Mouse (Mus musculus): ENCODE results near the gene Wee1. TPM values are rescaled to one million over a fixed set of nuclear protein-coding genes. Genes with fewer than 3 reads are reported as not detected.

The Wee1 gene
- 30.1 and 34.7 TPM in 2 replicates for polyA plus RNA-seq (2015; fragmentation: Nextera tagmentation; extraction: Ambion mirVana)

GRCm38 (mm10) chr7:110121516-110122288 is at the start of gene Wee1:
Gene Wee1, plus strand, starts transcription at chr7:110122046.
- H3K4me2 ChIP-seq, result peak within 1 kb of the TSS; percentile 73
- H3K4me3 ChIP-seq (replicated peaks), result peak within 1 kb of the TSS; percentile 91
- H3K9me3 ChIP-seq, result no peaks in the 10 kb centered on the region
- H3K27me3 ChIP-seq (replicated peaks), result no peaks in the 10 kb centered on the region
- WGBS, result under 1% methylated on average over 71 of the region's 81 CpGs
- H3K36me3 ChIP-seq, result no peaks in the 10 kb centered on the region
- H3K9ac ChIP-seq, result peak within 1 kb of the TSS; percentile 77
- peaks cover 6% of the 10 kb centered on the region; the same call in 1 of the 2 replicates for H3K4me1 ChIP-seq
- peak within 1 kb of the TSS; percentile 96 for H3K27ac ChIP-seq
- peak; percentile 98 for ATAC-seq (ENCODE audit: insufficient read depth, low FRiP score, low read depth)

GRCm38 (mm10) chr7:110078168-110078567 is 43.7 kb upstream of the Wee1 start:
- 87% methylated on average over 5 of the region's 5 CpGs for WGBS

GRCm38 (mm10) chr7:110083386-110084165 is 38.3 kb upstream of the Wee1 start:
- H3K9ac ChIP-seq, result no peak overlapping the region
- H3K4me3 ChIP-seq (replicated peaks), result no peak overlapping the region
- no peak for ATAC-seq (ENCODE audit: insufficient read depth, low FRiP score, low read depth)
- H3K9me3 ChIP-seq, result no peaks in the 10 kb centered on the region
- H3K27ac ChIP-seq, result no peak overlapping the region
- 68% methylated on average over 13 of the region's 13 CpGs for WGBS
- no peaks in the 10 kb centered on the region for H3K27me3 ChIP-seq (replicated peaks)
- peaks cover 50% of the 10 kb centered on the region for H3K36me3 ChIP-seq
- H3K4me2 ChIP-seq, result no peak overlapping the region
- peaks cover 3% of the 10 kb centered on the region; the same call in 1 of the 2 replicates for H3K4me1 ChIP-seq

More at GRCm38 (mm10) chr7:110078168-110078567, 43.7 kb upstream of the Wee1 start:
- no peak overlapping the region for H3K9ac ChIP-seq
- H3K27ac ChIP-seq, result no peak overlapping the region
- no peaks in the 10 kb centered on the region for H3K4me1 ChIP-seq
- no peaks in the 10 kb centered on the region for H3K9me3 ChIP-seq
- H3K4me2 ChIP-seq, result no peak overlapping the region
- H3K36me3 ChIP-seq, result peaks cover 57% of the 10 kb centered on the region
- no peaks in the 10 kb centered on the region for H3K27me3 ChIP-seq (replicated peaks)
- no peak overlapping the region for H3K4me3 ChIP-seq (replicated peaks)
- ATAC-seq (ENCODE audit: insufficient read depth, low FRiP score, low read depth), result no peak

GRCm38 (mm10) chr7:110085217-110085616 is 36.6 kb upstream of the Wee1 start:
- Histone ChIP-seq H3K9me3 (no peaks in the 10 kb centered on the region), H3K27me3 (replicated peaks) (no peaks in the 10 kb centered on the region), H3K36me3 (peaks cover 52% of the 10 kb centered on the region), H3K4me3 (replicated peaks) (no peak overlapping the region), H3K4me1 (peaks cover 3% of the 10 kb centered on the region; the same call in 1 of the 2 replicates), H3K4me2 (no peak overlapping the region), H3K27ac (no peak overlapping the region), H3K9ac (no peak overlapping the region)
- no peak for ATAC-seq (ENCODE audit: insufficient read depth, low FRiP score, low read depth)

GRCm38 (mm10) chr7:110087914-110088313 is 33.9 kb upstream of the Wee1 start:
- no peak overlapping the region for H3K9ac ChIP-seq
- peaks cover 59% of the 10 kb centered on the region for H3K36me3 ChIP-seq
- 59% methylated on average over 4 of the region's 4 CpGs for WGBS
- peak; percentile 95 for ATAC-seq (ENCODE audit: insufficient read depth, low FRiP score, low read depth)
- no peak overlapping the region for H3K4me3 ChIP-seq (replicated peaks)
- H3K27me3 ChIP-seq (replicated peaks), result no peaks in the 10 kb centered on the region
- H3K9me3 ChIP-seq, result no peaks in the 10 kb centered on the region
- H3K4me2 ChIP-seq, result no peak overlapping the region
- H3K4me1 ChIP-seq, result peaks cover 3% of the 10 kb centered on the region; the same call in 1 of the 2 replicates
- H3K27ac ChIP-seq, result peak overlapping the region; percentile 84

- Histone ChIP-seq H3K36me3 (peaks cover 46% of the 10 kb centered on the region), H3K4me2 (no peak overlapping the region), H3K4me3 (replicated peaks) (no peak overlapping the region), H3K9ac (no peak overlapping the region), H3K9me3 (no peaks in the 10 kb centered on the region), H3K27ac (no peak overlapping the region), H3K4me1 (peaks cover 1% of the 10 kb centered on the region; the same call in 1 of the 2 replicates), H3K27me3 (replicated peaks) (no peaks in the 10 kb centered on the region)
- no peak for ATAC-seq (ENCODE audit: insufficient read depth, low FRiP score, low read depth)
- WGBS, result 80% methylated on average over 7 of the region's 7 CpGs
Observed at GRCm38 (mm10) chr7:110091670-110092069, 30.2 kb upstream of the Wee1 start.

- no peak overlapping the region; the same call in 1 of the 2 replicates for H3K27ac ChIP-seq
Observed at GRCm38 (mm10) chr7:110096332-110096731, 25.5 kb upstream of the Wee1 start.

GRCm38 (mm10) chr7:110097106-110097793 is 24.6 kb upstream of the Wee1 start:
- Histone ChIP-seq H3K27ac (peak overlapping the region; percentile 33), H3K4me2 (no peak overlapping the region), H3K27me3 (replicated peaks) (no peaks in the 10 kb centered on the region), H3K9ac (no peak overlapping the region), H3K4me3 (replicated peaks) (no peak overlapping the region), H3K9me3 (no peaks in the 10 kb centered on the region), H3K36me3 (peaks cover 19% of the 10 kb centered on the region), H3K4me1 (no peaks in the 10 kb centered on the region)
- WGBS, result 41% methylated on average over 7 of the region's 7 CpGs
- ATAC-seq (ENCODE audit: insufficient read depth, low FRiP score, low read depth), result peak; percentile 75

More at GRCm38 (mm10) chr7:110096332-110096731, 25.5 kb upstream of the Wee1 start:
- no peak for ATAC-seq (ENCODE audit: insufficient read depth, low FRiP score, low read depth)
- Histone ChIP-seq H3K36me3 (peaks cover 27% of the 10 kb centered on the region), H3K4me3 (replicated peaks) (no peak overlapping the region), H3K9ac (no peak overlapping the region), H3K4me2 (no peak overlapping the region), H3K4me1 (no peaks in the 10 kb centered on the region), H3K27me3 (replicated peaks) (no peaks in the 10 kb centered on the region), H3K9me3 (no peaks in the 10 kb centered on the region)
- 75% methylated on average over 4 of the region's 4 CpGs for WGBS

GRCm38 (mm10) chr7:110100854-110101253 is 21.0 kb upstream of the Wee1 start:
- peak overlapping the region; percentile 49; the same call in 1 of the 2 replicates for H3K27ac ChIP-seq
- ATAC-seq (ENCODE audit: insufficient read depth, low FRiP score, low read depth), result no peak
- WGBS, result 47% methylated on average over 6 of the region's 6 CpGs
- H3K4me1 ChIP-seq, result no peaks in the 10 kb centered on the region
- H3K27me3 ChIP-seq (replicated peaks), result no peaks in the 10 kb centered on the region
- 0 out of 2 replicates have a peak, but pooled peaks cover 3% of the 10 kb centered on the region for H3K36me3 ChIP-seq
- H3K9ac ChIP-seq, result no peak overlapping the region
- H3K9me3 ChIP-seq, result no peaks in the 10 kb centered on the region
- H3K4me2 ChIP-seq, result no peak overlapping the region
- H3K4me3 ChIP-seq (replicated peaks), result no peak overlapping the region

- no peaks in the 10 kb centered on the region for H3K27me3 ChIP-seq (replicated peaks)
- 66% methylated on average over 5 of the region's 5 CpGs for WGBS
- no peaks in the 10 kb centered on the region for H3K4me1 ChIP-seq
- peak overlapping the region; percentile 49; the same call in 1 of the 2 replicates for H3K27ac ChIP-seq
- no peak overlapping the region for H3K4me3 ChIP-seq (replicated peaks)
- no peak overlapping the region for H3K9ac ChIP-seq
- H3K4me2 ChIP-seq, result no peak overlapping the region
- H3K9me3 ChIP-seq, result no peaks in the 10 kb centered on the region
- no peaks in the 10 kb centered on the region for H3K36me3 ChIP-seq
- ATAC-seq (ENCODE audit: insufficient read depth, low FRiP score, low read depth), result no peak
Observed at GRCm38 (mm10) chr7:110101266-110101665, 20.6 kb upstream of the Wee1 start.

GRCm38 (mm10) chr7:110105041-110105440 is 16.8 kb upstream of the Wee1 start:
- H3K27me3 ChIP-seq (replicated peaks), result no peaks in the 10 kb centered on the region
- H3K9me3 ChIP-seq, result no peaks in the 10 kb centered on the region
- H3K4me2 ChIP-seq, result no peak overlapping the region
- H3K9ac ChIP-seq, result no peak overlapping the region
- no peak overlapping the region for H3K4me3 ChIP-seq (replicated peaks)
- 81% methylated on average over 5 of the region's 5 CpGs for WGBS
- H3K4me1 ChIP-seq, result peaks cover 7% of the 10 kb centered on the region
- ATAC-seq (ENCODE audit: insufficient read depth, low FRiP score, low read depth), result no peak
- H3K36me3 ChIP-seq, result no peaks in the 10 kb centered on the region
- H3K27ac ChIP-seq, result no peak overlapping the region
